Mouse (Mus musculus) naive thymus-derived CD4-positive, alpha-beta T cell, adult 5 months (primary cell): ENCODE results near the gene Lalba. TPM values are rescaled to one million over a fixed set of nuclear protein-coding genes. Genes with fewer than 3 reads are reported as not detected.

ENCODE experiments used
- polyA plus RNA-seq: library from polyadenylated mRNA; unstranded; fragments of 100-300 nt; shearing (Covaris generic); gene quantifications from one replicate; pipeline ENCODE4 v1.2.1, GENCODE M21; 2017

The Lalba gene
- not detected for polyA plus RNA-seq

GRCm38 (mm10) chr15:98482701-98483100, at the start of gene Lalba:
Gene Lalba, minus strand, starts transcription at chr15:98482721.

GRCm38 (mm10) chr15:98492102-98492501, 9.6 kb upstream of the Lalba start, which contains the start of gene Olfr279:
Gene Olfr279, plus strand, starts transcription at chr15:98492402.

GRCm38 (mm10) chr15:98469596-98469995, 12.9 kb downstream of the Lalba start, which contains the start of gene OR5BS1P:
Gene OR5BS1P, plus strand, starts transcription at chr15:98469896.

GRCm38 (mm10) chr15:98452288-98452687, 30.2 kb downstream of the Lalba start, which contains the start of gene Olfr281:
Gene Olfr281, plus strand, starts transcription at chr15:98452588.

GRCm38 (mm10) chr15:98430925-98431324, 51.6 kb downstream of the Lalba start, which contains the start of gene Olfr282:
Gene Olfr282, plus strand, starts transcription at chr15:98431225.

Other genes starting within 250 kb of the Lalba start
- not detected for gene Olfr286, start 248.3 kb downstream of the Lalba start, polyA plus RNA-seq
- gene H1fnt, start 225.4 kb downstream of the Lalba start, polyA plus RNA-seq, result not detected
- not detected for gene Zfp641, start 186.6 kb downstream of the Lalba start, polyA plus RNA-seq
- gene Olfr285, start 165.4 kb downstream of the Lalba start, polyA plus RNA-seq, result not detected
- gene Olfr284, start 141.7 kb downstream of the Lalba start, polyA plus RNA-seq, result not detected
- gene Olfr283, start 101.8 kb downstream of the Lalba start, polyA plus RNA-seq, result not detected
- not detected for gene Olfr282, start 51.5 kb downstream of the Lalba start, polyA plus RNA-seq
- gene Olfr281, start 30.1 kb downstream of the Lalba start, polyA plus RNA-seq, result not detected
- not detected for gene OR5BS1P, start 12.8 kb downstream of the Lalba start, polyA plus RNA-seq
- 0.25 TPM for gene Olfr279, start 9.7 kb upstream of the Lalba start, polyA plus RNA-seq
- 105 TPM for gene Kansl2, start 51.5 kb upstream of the Lalba start, polyA plus RNA-seq
- 165 TPM for gene Ccnt1, start 88.2 kb upstream of the Lalba start, polyA plus RNA-seq
- not detected for gene 4930415O20Rik, start 88.3 kb upstream of the Lalba start, polyA plus RNA-seq
- gene Adcy6, start 127.4 kb upstream of the Lalba start, polyA plus RNA-seq, result 5.3 TPM
- gene Cacnb3, start 148.1 kb upstream of the Lalba start, polyA plus RNA-seq, result 0.97 TPM
- gene Ddx23, start 180.2 kb upstream of the Lalba start, polyA plus RNA-seq, result 34.3 TPM
- 2.2 TPM for gene Rnd1, start 194.7 kb upstream of the Lalba start, polyA plus RNA-seq
- not detected for gene Ccdc65, start 225.5 kb upstream of the Lalba start, polyA plus RNA-seq
- 0.81 TPM for gene Fkbp11, start 245.5 kb upstream of the Lalba start, polyA plus RNA-seq